Mouse (Mus musculus) small intestine, adult 2 months (tissue): ENCODE data around the gene Tomm40l. TPM values are rescaled to one million over a fixed set of nuclear protein-coding genes. Genes with fewer than 3 reads are reported as not detected.

Experiments
- H3K27ac ChIP-seq: fragments of 200-500 bp; 2 replicates; pipeline ENCODE4 v1.5.1; 2012; ENCODE audit warnings: low read depth, low read length, control low read depth, inconsistent platforms; ENCODE audit not compliant: insufficient read depth
- H3K27me3 ChIP-seq: fragments of 200-500 bp; 2 replicates; pipeline ENCODE4 v1.6.1; 2012; ENCODE audit warnings: mild to moderate bottlenecking, moderate library complexity, low read length, inconsistent platforms; ENCODE audit not compliant: control insufficient read depth, insufficient read depth
- H3K36me3 ChIP-seq: fragments of 200-500 bp; 2 replicates; pipeline ENCODE4 v1.6.1; 2012; ENCODE audit warnings: mild to moderate bottlenecking, low read length, control low read depth, inconsistent platforms; ENCODE audit not compliant: control insufficient read depth, insufficient read depth
- H3K4me1 ChIP-seq: fragments of 200-500 bp; 2 replicates; pipeline ENCODE4 v1.6.1; 2012; ENCODE audit warnings: low read length, inconsistent platforms, mixed read lengths; ENCODE audit not compliant: control insufficient read depth, insufficient read depth, insufficient read length
- H3K4me3 ChIP-seq: fragments of 200-500 bp; 2 replicates; pipeline ENCODE4 v1.5.1; 2012; ENCODE audit warnings: low read depth, mild to moderate bottlenecking, control low read depth, inconsistent platforms, low read length, moderate library complexity
- CTCF ChIP-seq: fragments of 200-500 bp; IDR thresholded peaks from 2 replicates; pipeline ENCODE4 v1.5.1; 2012; ENCODE audit warnings: low read depth, mild to moderate bottlenecking, control low read depth, inconsistent platforms, low read length, moderate library complexity, mixed read lengths; ENCODE audit not compliant: insufficient replicate concordance, insufficient read length; ENCODE audit errors: extremely low read depth
- POLR2A ChIP-seq: fragments of 200-500 bp; IDR thresholded peaks from 2 replicates; pipeline ENCODE4 v1.6.1; 2012; ENCODE audit warnings: low read depth, mild to moderate bottlenecking, control low read depth, inconsistent platforms, low read length, moderate library complexity
- WGBS: fragments of 180-500 bp; shearing (Covaris S2); methylation state at CpG from one replicate; pipeline ENCODE4 v1.1.7; 2018; 5-methylcytosine and 5-hydroxymethylcytosine counted together
- polyA plus RNA-seq: library from polyadenylated mRNA; depleted of rRNA; stranded (reverse); fragments of >200 nt; gene quantifications from 2 replicates; pipeline ENCODE4 v1.2.3, GENCODE M21; 2012; rRNA removed

Tomm40l gene
- polyA plus RNA-seq, 1 experiment, result 21.2 TPM

DNA sequence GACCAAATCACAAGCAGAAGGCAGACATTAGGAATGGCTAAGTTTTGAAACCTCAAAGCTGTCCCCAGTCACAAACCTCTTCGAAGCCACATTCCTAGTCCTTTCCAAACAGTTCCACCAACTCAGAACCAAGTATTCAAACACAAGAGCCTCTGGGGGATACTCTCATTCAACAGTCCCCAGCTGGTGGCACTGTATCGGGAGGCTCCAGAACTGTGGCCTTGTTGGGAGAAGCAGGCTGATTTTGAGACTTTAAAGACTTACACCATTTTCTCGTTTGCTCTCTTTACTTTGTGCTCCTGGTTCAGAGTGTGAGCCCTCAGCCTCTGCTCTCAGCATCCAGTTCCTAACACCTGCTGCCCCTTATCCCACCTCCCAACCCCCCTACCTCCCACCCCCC is 39.3 kb downstream of the Tomm40l start:
- peaks cover 8% of the 10 kb centered on the region; the same call in 1 of the 2 replicates for H3K4me1 ChIP-seq
- H3K27ac ChIP-seq, result no peak overlapping the region
- no peak overlapping the region for H3K4me3 ChIP-seq
- no peaks in the 10 kb centered on the region for H3K27me3 ChIP-seq
- no peaks in the 10 kb centered on the region for H3K36me3 ChIP-seq
- 91% methylated on average over 3 of the region's 3 CpGs for WGBS
- TF ChIP-seq CTCF (no peak), POLR2A (no peak)

DNA sequence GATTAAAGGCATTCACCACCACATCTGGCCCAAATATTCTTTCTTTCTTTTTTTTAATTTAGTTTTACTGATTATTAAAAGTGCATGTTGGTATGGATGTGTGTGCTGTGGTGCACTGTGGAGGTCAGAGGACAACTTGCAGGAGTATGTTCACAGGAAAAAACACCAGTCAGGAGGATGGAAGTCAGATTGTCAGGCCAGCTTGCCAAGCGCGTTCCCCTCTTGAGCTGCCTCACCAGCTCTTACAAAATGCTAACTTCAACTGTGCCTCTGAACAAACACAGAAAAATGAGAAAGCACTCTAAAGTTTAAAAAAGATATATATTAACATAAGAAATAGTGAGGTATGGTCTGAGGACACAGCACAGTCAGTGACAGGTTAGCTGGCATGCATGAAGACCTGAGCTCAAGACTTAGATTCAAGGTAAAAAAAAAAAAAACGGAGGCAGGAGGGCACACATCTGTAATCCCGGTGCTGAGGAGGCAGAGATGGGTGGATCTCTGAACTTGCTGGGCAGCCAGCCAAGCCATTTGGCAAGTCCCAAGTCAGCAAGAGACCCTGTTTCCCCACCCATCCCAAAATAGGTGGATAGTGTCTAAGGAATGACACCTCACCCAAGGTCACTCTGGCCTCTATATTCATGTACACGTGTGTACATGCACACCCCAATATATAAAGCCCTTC is 42.7 kb downstream of the Tomm40l start:
- no peak overlapping the region for H3K4me3 ChIP-seq
- peaks cover 7% of the 10 kb centered on the region; the same call in 1 of the 2 replicates for H3K4me1 ChIP-seq
- WGBS, result 55% methylated on average over 5 of the region's 5 CpGs
- H3K27ac ChIP-seq, result no peak overlapping the region
- H3K27me3 ChIP-seq, result no peaks in the 10 kb centered on the region
- TF ChIP-seq POLR2A (no peak), CTCF (no peak)
- no peaks in the 10 kb centered on the region for H3K36me3 ChIP-seq

DNA sequence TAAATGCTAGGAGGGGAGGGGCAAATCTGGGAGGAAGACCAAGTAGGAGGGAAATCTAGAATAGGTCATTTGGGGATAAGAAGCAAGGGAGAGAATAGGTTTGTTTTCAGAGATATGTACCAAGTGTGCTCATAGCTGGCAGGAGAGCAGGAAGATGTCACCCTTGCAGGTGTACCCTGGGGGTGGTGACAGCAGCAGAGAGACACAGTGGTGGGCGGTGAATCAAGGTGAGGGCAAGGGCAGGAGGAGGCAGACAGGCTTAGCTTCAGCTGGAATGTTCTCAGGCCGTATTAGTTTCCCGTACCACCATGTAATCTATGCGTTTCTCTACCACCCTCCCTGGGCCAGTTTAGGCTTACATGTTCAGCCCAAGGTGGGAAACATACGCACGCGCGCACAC is 49.5 kb downstream of the Tomm40l start:
- Histone ChIP-seq H3K27me3 (no peaks in the 10 kb centered on the region), H3K4me1 (peaks cover 18% of the 10 kb centered on the region), H3K36me3 (no peaks in the 10 kb centered on the region), H3K27ac (no peak overlapping the region), H3K4me3 (no peak overlapping the region)
- 97% methylated on average over 8 of the region's 8 CpGs for WGBS
- TF ChIP-seq POLR2A, result no peak
- TF ChIP-seq CTCF, result no peak

DNA sequence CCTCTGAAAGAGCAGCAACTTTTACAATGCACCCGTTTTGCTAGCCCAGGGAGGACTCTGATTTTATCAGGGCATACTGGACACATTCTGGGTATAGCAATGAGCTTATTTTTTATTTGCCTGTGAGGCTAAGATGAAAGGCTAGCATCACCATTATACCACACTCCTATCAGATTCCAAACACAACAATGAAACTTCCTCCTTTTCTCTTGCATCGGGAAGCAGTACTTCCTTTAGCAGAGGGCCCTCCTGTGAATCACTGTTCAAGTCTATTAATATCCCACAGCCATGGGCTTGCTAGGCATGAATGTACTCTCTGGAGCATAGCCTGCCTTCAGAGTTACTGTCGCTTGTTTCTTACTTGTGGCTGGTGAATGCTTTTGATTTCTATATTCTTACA is 51.2 kb downstream of the Tomm40l start:
- Histone ChIP-seq H3K27ac (peak overlapping the region; percentile 89), H3K4me3 (no peak overlapping the region)
- 31% methylated on average over 3 of the region's 3 CpGs for WGBS

GRCm38 (mm10) chr1:171169913-171170312 is 52.4 kb downstream of the Tomm40l start:
- Histone ChIP-seq H3K27ac (peak overlapping the region; percentile 94), H3K4me1 (peaks cover 18% of the 10 kb centered on the region), H3K4me3 (no peak overlapping the region), H3K27me3 (no peaks in the 10 kb centered on the region), H3K36me3 (no peaks in the 10 kb centered on the region)
- 10% methylated on average over 3 of the region's 3 CpGs for WGBS
- no peak for TF ChIP-seq CTCF
- TF ChIP-seq POLR2A, result no peak

More for the DNA sequence above, 51.2 kb downstream of the Tomm40l start:
- Histone ChIP-seq H3K27me3 (no peaks in the 10 kb centered on the region), H3K36me3 (no peaks in the 10 kb centered on the region), H3K4me1 (peaks cover 18% of the 10 kb centered on the region)
- TF ChIP-seq POLR2A (no peak), CTCF (no peak)

- H3K27me3 ChIP-seq, result no peaks in the 10 kb centered on the region
- H3K4me1 ChIP-seq, result peaks cover 18% of the 10 kb centered on the region
- 31% methylated on average over 12 of the region's 12 CpGs for WGBS
- peak overlapping the region; percentile 94 for H3K27ac ChIP-seq
- TF ChIP-seq POLR2A (no peak), CTCF (no peak)
- no peaks in the 10 kb centered on the region for H3K36me3 ChIP-seq
- H3K4me3 ChIP-seq, result no peak overlapping the region
Measured at GRCm38 (mm10) chr1:171168906-171169305, 53.4 kb downstream of the Tomm40l start.

Other genes with a start within 250 kb of the Tomm40l start
- 3.6 and 4.3 TPM in 2 replicates for gene Fcgr2b, start 246.0 kb downstream of the Tomm40l start, polyA plus RNA-seq
- gene Fcgr4, start 203.6 kb downstream of the Tomm40l start, polyA plus RNA-seq, result 2.5 and 2.8 TPM in 2 replicates
- 4.9 and 6.7 TPM in 2 replicates for gene Fcgr3, start 157.6 kb downstream of the Tomm40l start, polyA plus RNA-seq
- 0.96 and 1.2 TPM in 2 replicates for gene Cfap126, start 108.6 kb downstream of the Tomm40l start, polyA plus RNA-seq
- gene Sdhc, start 71.9 kb downstream of the Tomm40l start, polyA plus RNA-seq, result 120 and 226 TPM in 2 replicates
- gene Mpz, start 71.8 kb downstream of the Tomm40l start, polyA plus RNA-seq, result 0.28 and 0.66 TPM in 2 replicates
- gene Pcp4l1, start 26.2 kb downstream of the Tomm40l start, polyA plus RNA-seq, result 10.9 and 13.9 TPM in 2 replicates
- gene Nr1i3, start 8.5 kb downstream of the Tomm40l start, polyA plus RNA-seq, result 18.5 and 28.9 TPM in 2 replicates
- gene Apoa2, start 2.5 kb upstream of the Tomm40l start, polyA plus RNA-seq, result 0.94 TPM in 1 of 2 replicates, not detected in the other
- gene Fcer1g, start 11.9 kb upstream of the Tomm40l start, polyA plus RNA-seq, result 36.9 and 46.7 TPM in 2 replicates
- gene Adamts4, start 27.9 kb upstream of the Tomm40l start, polyA plus RNA-seq, result 1.5 and 2.6 TPM in 2 replicates
- gene Ndufs2, start 28.9 kb upstream of the Tomm40l start, polyA plus RNA-seq, result 79.8 and 116 TPM in 2 replicates
- gene B4galt3, start 47.8 kb upstream of the Tomm40l start, polyA plus RNA-seq, result 38.5 and 78.5 TPM in 2 replicates
- 15.4 and 23.4 TPM in 2 replicates for gene Ppox, start 58.7 kb upstream of the Tomm40l start, polyA plus RNA-seq
- gene Usp21, start 65.5 kb upstream of the Tomm40l start, polyA plus RNA-seq, result 18.3 and 30.2 TPM in 2 replicates
- 6.3 and 10.8 TPM in 2 replicates for gene Ufc1, start 72.5 kb upstream of the Tomm40l start, polyA plus RNA-seq
- gene Dedd, start 106.6 kb upstream of the Tomm40l start, polyA plus RNA-seq, result 24.5 and 40.7 TPM in 2 replicates
- gene Nit1, start 123.1 kb upstream of the Tomm40l start, polyA plus RNA-seq, result 36.8 and 50.7 TPM in 2 replicates
- 5.0 and 7.5 TPM in 2 replicates for gene Pfdn2, start 123.2 kb upstream of the Tomm40l start, polyA plus RNA-seq
- 0.13 and 0.16 TPM in 2 replicates for gene Klhdc9, start 138.3 kb upstream of the Tomm40l start, polyA plus RNA-seq
- 0.33 and 1.1 TPM in 2 replicates for gene Nectin4, start 147.6 kb upstream of the Tomm40l start, polyA plus RNA-seq
- 3.8 and 6.1 TPM in 2 replicates for gene Arhgap30, start 166.4 kb upstream of the Tomm40l start, polyA plus RNA-seq
- gene Usf1, start 188.8 kb upstream of the Tomm40l start, polyA plus RNA-seq, result 55.0 and 87.8 TPM in 2 replicates
- 52.0 and 53.7 TPM in 2 replicates for gene Tstd1, start 196.4 kb upstream of the Tomm40l start, polyA plus RNA-seq
- 49.7 and 142 TPM in 2 replicates for gene F11r, start 215.0 kb upstream of the Tomm40l start, polyA plus RNA-seq